20 mouse cellular contexts compared by ENCODE assay signal in genomic region chr8:116790294-116790693, GRCm38 (mm10).
"Had no signal": no experiment of that assay in that cellular context is flagged by ENCODE, and none has a peak within 500 bp of the region (broad histone marks: within the 10 kb centered on the region; RNA-seq: fewer than 3 reads in every experiment).

No protein-coding gene starts in this region.

- H3K27ac ChIP-seq: layer of hippocampus, adult 2 months; left cerebral cortex, adult 2 months; limb, embryonic 12.5 days; limb, embryonic 15.5 days; liver, embryonic 14.5 days; midbrain, embryonic 12.5 days; midbrain, embryonic 15.5 days had no signal

- H3K27me3 ChIP-seq: limb, embryonic 12.5 days; limb, embryonic 15.5 days; midbrain, embryonic 12.5 days; midbrain, embryonic 15.5 days had no signal

- H3K4me1 ChIP-seq: limb, embryonic 12.5 days; limb, embryonic 15.5 days; midbrain, embryonic 12.5 days; midbrain, embryonic 15.5 days had no signal

- H3K4me3 ChIP-seq: layer of hippocampus, adult 2 months; left cerebral cortex, adult 2 months; limb, embryonic 12.5 days; limb, embryonic 15.5 days; midbrain, embryonic 12.5 days; midbrain, embryonic 15.5 days had no signal

- ATAC-seq: liver, postnatal 0 days; lung, postnatal 0 days; midbrain, embryonic 15.5 days had no signal

- H3K9me3 ChIP-seq: limb, embryonic 15.5 days; midbrain, embryonic 12.5 days; midbrain, embryonic 15.5 days had no signal

- H3K9ac ChIP-seq: limb, embryonic 12.5 days; limb, embryonic 15.5 days; liver, embryonic 14.5 days; liver, postnatal 0 days; lung, embryonic 14.5 days; midbrain, embryonic 12.5 days; midbrain, embryonic 15.5 days had no signal

- DNase-seq: kidney, adult 18-20 months; kidney, adult 9 months; kidney, postnatal 25 days; layer of hippocampus, adult 9-11 months; left cerebral cortex, postnatal 4 days; liver, postnatal 0 days; lung, embryonic 14.5 days; right cerebral cortex, postnatal 25 days; spleen, adult 18-20 months; thymus, adult 18-20 months; thymus, postnatal 36 days had no signal

- H3K4me2 ChIP-seq: limb, embryonic 12.5 days; limb, embryonic 15.5 days; liver, embryonic 11.5 days; lung, embryonic 14.5 days; midbrain, embryonic 12.5 days; midbrain, embryonic 15.5 days had no signal

- H3K36me3 ChIP-seq: limb, embryonic 12.5 days; limb, embryonic 15.5 days; midbrain, embryonic 12.5 days; midbrain, embryonic 15.5 days had no signal
